19 mouse cellular contexts compared by ENCODE assay signal in the genomic region with DNA sequence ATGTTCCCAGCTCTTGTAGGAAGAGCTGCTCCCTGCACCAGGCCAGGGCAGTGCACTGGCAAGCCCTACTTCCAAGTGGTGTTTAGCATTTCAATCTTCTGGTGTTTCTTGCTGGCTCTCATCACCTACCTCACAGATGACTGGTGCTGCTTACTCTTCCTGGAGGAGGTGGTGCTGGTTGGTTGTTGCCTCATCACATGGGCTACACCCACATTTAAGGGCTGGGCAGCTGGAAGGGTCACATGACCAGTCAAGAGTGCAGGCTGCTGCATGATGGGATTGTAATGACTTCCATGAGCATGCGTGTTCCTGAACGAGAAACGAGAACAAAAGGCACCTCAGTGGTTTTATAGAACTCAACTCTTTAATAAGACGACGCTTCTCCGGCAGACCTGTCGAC. TPM values are rescaled to one million over a fixed set of nuclear protein-coding genes. Genes with fewer than 3 reads are reported as not detected.
"Had no signal": no experiment of that assay in that cellular context is flagged by ENCODE, and none has a peak within 500 bp of the region (broad histone marks: within the 10 kb centered on the region; RNA-seq: fewer than 3 reads in every experiment).

No protein-coding gene starts in this region.

- H3K4me3 ChIP-seq: kidney, embryonic 15.5 days; left cerebral cortex, adult 2 months; limb, embryonic 10.5 days; liver, embryonic 15.5 days; midbrain, embryonic 10.5 days; neural tube, embryonic 12.5 days; stomach, embryonic 15.5 days had no signal

- H3K4me1 ChIP-seq: kidney, embryonic 15.5 days; limb, embryonic 10.5 days; liver, embryonic 15.5 days; midbrain, embryonic 10.5 days; neural tube, embryonic 12.5 days; stomach, embryonic 15.5 days had no signal

- H3K27ac ChIP-seq: kidney, embryonic 15.5 days; left cerebral cortex, adult 2 months; limb, embryonic 10.5 days; liver, embryonic 15.5 days; midbrain, embryonic 10.5 days; neural tube, embryonic 12.5 days; stomach, embryonic 15.5 days had no signal

- H3K9ac ChIP-seq: kidney, embryonic 15.5 days; liver, embryonic 15.5 days; neural tube, embryonic 12.5 days; stomach, embryonic 15.5 days had no signal

- H3K27me3 ChIP-seq: kidney, embryonic 15.5 days; liver, embryonic 15.5 days; neural tube, embryonic 12.5 days; stomach, embryonic 15.5 days had no signal

- H3K9me3 ChIP-seq: kidney, embryonic 15.5 days; limb, embryonic 10.5 days; liver, embryonic 15.5 days; midbrain, embryonic 10.5 days; neural tube, embryonic 12.5 days; stomach, embryonic 15.5 days had no signal

- H3K4me2 ChIP-seq: kidney, embryonic 15.5 days; liver, embryonic 11.5 days; liver, embryonic 15.5 days; neural tube, embryonic 12.5 days; stomach, embryonic 15.5 days had no signal

- DNase-seq: kidney, adult 2 months; kidney, postnatal 25 days; lung, adult 2 months; lung, postnatal 4 days; midbrain, embryonic 14.5 days; right cerebral cortex, postnatal 14 days; thymus, adult 2 months; thymus, postnatal 25 days had no signal

- ATAC-seq: lung, postnatal 0 days had no signal

RNA-seq across cellular contexts. Expression of a gene that starts 55.8 kb away (rescaled TPM):
- total RNA-seq: megakaryocyte, adult 5-6 weeks; neutrophil, adult 5-6 weeks had no signal
